Mouse (Mus musculus) forebrain, postnatal 0 days (tissue): ENCODE results near the gene Ctnnb1. TPM values are rescaled to one million over a fixed set of nuclear protein-coding genes. Genes with fewer than 3 reads are reported as not detected.

Experiments
- ATAC-seq: fragments of 200-750 bp; cut with Nextera tagmentation; 2 replicates; pipeline ENCODE4 v1.8.0; 2017; ENCODE audit warnings: mild to moderate bottlenecking, moderate library complexity
- DNase-seq: peaks from one replicate; pipeline ENCODE4 v3.0.0-alpha.2; 2015
- H3K27ac ChIP-seq: fragments of 300-500 bp; sonication (generic); 2 replicates; pipeline ENCODE4 v1.5.1; 2014; ENCODE audit warnings: low read depth, mild to moderate bottlenecking, antibody characterized with exemption, low read length, moderate library complexity, mixed read lengths
- H3K27me3 ChIP-seq: fragments of 300-500 bp; sonication (generic); 2 replicates; pipeline ENCODE4 v1.6.1; 2014; ENCODE audit warnings: mild to moderate bottlenecking, low read length, mixed read lengths; ENCODE audit not compliant: insufficient read depth
- H3K36me3 ChIP-seq: fragments of 300-500 bp; sonication (generic); 2 replicates; pipeline ENCODE4 v1.6.1; 2014; ENCODE audit warnings: mild to moderate bottlenecking, moderate library complexity; ENCODE audit not compliant: insufficient read depth
- H3K4me1 ChIP-seq: fragments of 300-500 bp; sonication (generic); 2 replicates; pipeline ENCODE4 v1.6.1; 2014; ENCODE audit warnings: antibody characterized with exemption; ENCODE audit not compliant: insufficient read depth
- H3K4me2 ChIP-seq: fragments of 300-500 bp; sonication (generic); 2 replicates; pipeline ENCODE4 v1.6.1; 2014; ENCODE audit warnings: low read depth, mild to moderate bottlenecking, moderate library complexity
- H3K4me3 ChIP-seq: fragments of 300-500 bp; sonication (generic); 2 replicates; pipeline ENCODE4 v1.5.1; 2014; ENCODE audit warnings: low read depth, low read length, mixed read lengths
- H3K9ac ChIP-seq: fragments of 300-500 bp; sonication (generic); 2 replicates; pipeline ENCODE4 v1.6.1; 2014; ENCODE audit warnings: mild to moderate bottlenecking
- H3K9me3 ChIP-seq: fragments of 300-500 bp; sonication (generic); 2 replicates; pipeline ENCODE4 v1.6.1; 2016; ENCODE audit warnings: low read length
- CTCF ChIP-seq: sonication (generic); IDR thresholded peaks from 2 replicates; pipeline ENCODE4 v1.5.1; 2016; ENCODE audit warnings: antibody characterized with exemption, control low read depth, low read depth
- WGBS: fragments of 180-500 bp; shearing (Covaris S2); extraction: QIAGEN DNeasy Blood & Tissue Kit; methylation state at CpG from one replicate; pipeline ENCODE4 v1.1.7; 2014; 5-methylcytosine and 5-hydroxymethylcytosine counted together
- polyA plus RNA-seq: library from polyadenylated mRNA; unstranded; fragments of >200 nt; fragmentation: Nextera tagmentation; extraction: Ambion mirVana; gene quantifications from 2 replicates; pipeline ENCODE4 v1.2.1, GENCODE M21; 2015
- total RNA-seq: library from RNA; depleted of rRNA; stranded (reverse); fragments of >200 nt; gene quantifications from 2 replicates; pipeline ENCODE4 v1.2.3, GENCODE M21; 2014

The Ctnnb1 gene
- total and polyA plus RNA-seq, 2 experiments from 2014 or later = 388 to 1,100 TPM

GRCm38 (mm10) chr9:120974209-120974608 is 45.2 kb downstream of the Ctnnb1 start:
- no peak overlapping the region for H3K4me3 ChIP-seq
- no peaks in the 10 kb centered on the region for H3K9me3 ChIP-seq
- DNase-seq (no peak), ATAC-seq (no peak)
- no peak overlapping the region for H3K4me2 ChIP-seq
- no peak overlapping the region for H3K27ac ChIP-seq
- no peak for TF ChIP-seq CTCF
- H3K27me3 ChIP-seq = no peaks in the 10 kb centered on the region
- 83% methylated on average over 2 of the region's 2 CpGs for WGBS
- H3K36me3 ChIP-seq = peaks cover 3% of the 10 kb centered on the region
- H3K9ac ChIP-seq = no peak overlapping the region
- H3K4me1 ChIP-seq = no peaks in the 10 kb centered on the region

- Histone ChIP-seq H3K36me3 (no peaks in the 10 kb centered on the region), H3K4me1 (no peaks in the 10 kb centered on the region), H3K27me3 (no peaks in the 10 kb centered on the region), H3K4me3 (no peak overlapping the region), H3K9me3 (no peaks in the 10 kb centered on the region), H3K9ac (no peak overlapping the region), H3K4me2 (no peak overlapping the region), H3K27ac (no peak overlapping the region)
- TF ChIP-seq CTCF = no peak
- peak; percentile 92 for ATAC-seq
- DNase-seq = peak; percentile 70
- 33% methylated on average over 5 of the region's 5 CpGs for WGBS
Measured at GRCm38 (mm10) chr9:120976158-120976557, 47.1 kb downstream of the Ctnnb1 start.

DNA sequence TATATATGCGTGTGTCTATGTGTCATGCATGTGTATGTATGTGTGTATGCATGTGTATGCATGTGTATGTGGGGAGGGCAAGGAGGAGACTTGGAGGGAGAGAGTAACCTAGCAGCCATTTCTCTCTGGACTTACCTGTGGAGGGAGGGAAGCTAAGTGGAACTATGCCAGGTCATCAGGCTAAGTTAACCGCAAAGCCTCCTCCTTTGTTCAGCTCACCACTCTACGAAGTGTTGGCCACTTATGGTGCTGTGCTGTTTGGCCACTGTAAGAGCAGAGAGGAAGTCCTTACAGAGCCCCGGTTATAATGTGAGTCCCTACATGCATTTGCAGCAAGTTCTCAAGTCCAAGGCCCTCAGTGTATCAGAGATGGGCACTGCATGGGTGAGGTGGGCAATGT is 47.8 kb downstream of the Ctnnb1 start:
- Histone ChIP-seq H3K4me3 (no peak overlapping the region), H3K36me3 (no peaks in the 10 kb centered on the region), H3K9ac (no peak overlapping the region), H3K27ac (no peak overlapping the region), H3K27me3 (no peaks in the 10 kb centered on the region), H3K4me2 (no peak overlapping the region), H3K4me1 (no peaks in the 10 kb centered on the region), H3K9me3 (no peaks in the 10 kb centered on the region)
- ATAC-seq = no peak
- no peak for TF ChIP-seq CTCF
- WGBS = 91% methylated on average over 4 of the region's 4 CpGs
- no peak for DNase-seq

- ATAC-seq = no peak
Measured at GRCm38 (mm10) chr9:120981777-120982176, 52.8 kb downstream of the Ctnnb1 start.

DNA sequence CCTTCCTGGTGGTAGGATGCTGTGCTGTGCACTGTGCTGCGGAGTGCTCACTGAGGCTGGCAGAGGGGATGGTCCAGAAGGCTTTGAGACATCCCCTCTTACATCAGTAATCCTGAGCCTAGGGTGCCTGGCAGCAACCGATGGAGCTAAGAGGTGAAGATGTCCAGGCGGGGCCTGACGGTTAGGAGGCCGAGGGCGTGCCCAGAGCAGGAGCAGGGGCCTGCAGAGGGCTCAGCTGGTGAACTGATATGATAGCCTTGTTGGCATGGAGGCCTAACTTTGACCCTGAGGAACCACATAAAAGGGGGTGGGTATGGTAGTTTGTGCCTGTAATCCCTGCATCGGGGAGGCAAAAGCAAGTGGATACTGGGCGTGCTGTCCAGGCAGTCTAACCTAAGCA is 54.8 kb downstream of the Ctnnb1 start:
- Histone ChIP-seq H3K4me3 (no peak overlapping the region), H3K27me3 (no peaks in the 10 kb centered on the region), H3K27ac (no peak overlapping the region), H3K9ac (no peak overlapping the region), H3K36me3 (no peaks in the 10 kb centered on the region), H3K4me2 (no peak overlapping the region), H3K9me3 (no peaks in the 10 kb centered on the region), H3K4me1 (peaks cover 11% of the 10 kb centered on the region; the same call in 1 of the 2 replicates)
- no peak for DNase-seq
- ATAC-seq = no peak
- no peak for TF ChIP-seq CTCF
- WGBS = 89% methylated on average over 8 of the region's 8 CpGs

More at GRCm38 (mm10) chr9:120981777-120982176, 52.8 kb downstream of the Ctnnb1 start:
- no peak for DNase-seq
- Histone ChIP-seq H3K9ac (no peak overlapping the region), H3K27ac (no peak overlapping the region), H3K4me1 (no peaks in the 10 kb centered on the region), H3K9me3 (no peaks in the 10 kb centered on the region), H3K27me3 (no peaks in the 10 kb centered on the region), H3K36me3 (no peaks in the 10 kb centered on the region), H3K4me3 (no peak overlapping the region), H3K4me2 (no peak overlapping the region)
- WGBS = 65% methylated on average over 7 of the region's 7 CpGs
- no peak for TF ChIP-seq CTCF

- no peak for TF ChIP-seq CTCF
Measured at GRCm38 (mm10) chr9:120984509-120984908, 55.5 kb downstream of the Ctnnb1 start.

DNA sequence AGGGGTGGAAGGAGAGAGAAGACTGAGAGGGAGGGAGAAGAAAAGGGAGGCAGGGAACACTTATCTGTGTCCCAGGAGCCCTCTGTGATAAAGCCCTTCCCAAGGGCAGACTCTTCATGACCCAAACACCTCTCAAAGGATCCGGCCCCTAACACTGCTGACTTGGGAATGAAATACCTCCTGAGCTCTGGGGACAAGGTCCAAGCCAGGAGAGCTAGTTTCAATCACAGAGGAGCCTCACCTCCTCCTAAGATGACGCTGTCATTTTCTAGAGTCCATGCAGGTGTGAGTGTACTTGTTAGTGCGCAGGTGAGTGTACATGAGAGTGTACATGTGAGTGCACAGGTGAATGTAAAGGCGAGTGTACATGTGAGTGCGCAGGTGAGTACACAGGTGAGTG is 56.0 kb downstream of the Ctnnb1 start:
- no peak overlapping the region for H3K4me3 ChIP-seq
- no peak for TF ChIP-seq CTCF
- no peaks in the 10 kb centered on the region for H3K9me3 ChIP-seq
- WGBS = 98% methylated on average over 5 of the region's 5 CpGs
- H3K9ac ChIP-seq = no peak overlapping the region
- no peak overlapping the region for H3K4me2 ChIP-seq
- no peak overlapping the region for H3K27ac ChIP-seq
- no peak for DNase-seq
- H3K27me3 ChIP-seq = no peaks in the 10 kb centered on the region
- peaks cover 14% of the 10 kb centered on the region; the same call in 1 of the 2 replicates for H3K4me1 ChIP-seq
- no peaks in the 10 kb centered on the region for H3K36me3 ChIP-seq
- ATAC-seq = no peak

More at GRCm38 (mm10) chr9:120984509-120984908, 55.5 kb downstream of the Ctnnb1 start:
- Histone ChIP-seq H3K27ac (no peak overlapping the region), H3K9ac (no peak overlapping the region), H3K27me3 (no peaks in the 10 kb centered on the region), H3K4me2 (no peak overlapping the region), H3K4me1 (peaks cover 11% of the 10 kb centered on the region; the same call in 1 of the 2 replicates), H3K4me3 (no peak overlapping the region), H3K36me3 (no peaks in the 10 kb centered on the region), H3K9me3 (no peaks in the 10 kb centered on the region)
- ATAC-seq (no peak), DNase-seq (no peak)
- WGBS = 85% methylated on average over 5 of the region's 5 CpGs

DNA sequence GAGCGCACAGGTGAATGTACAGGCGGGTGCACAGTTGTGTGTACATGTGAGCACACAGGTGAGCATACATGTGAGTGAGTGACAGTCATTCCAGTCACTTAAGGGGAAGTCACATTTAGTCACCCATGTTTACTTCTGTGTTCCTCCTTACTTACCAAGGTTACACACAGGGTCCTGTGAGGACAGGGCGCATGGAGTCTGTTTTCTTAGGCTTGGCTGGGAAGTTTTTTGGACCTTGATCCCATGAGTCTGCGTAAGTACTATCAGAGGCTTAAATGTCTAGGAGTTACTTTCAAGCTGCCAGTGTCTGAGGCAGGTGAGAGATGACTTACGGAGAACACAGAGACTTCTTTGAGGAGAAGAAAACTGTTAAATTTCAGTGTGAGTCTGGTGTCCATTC is 56.5 kb downstream of the Ctnnb1 start:
- Histone ChIP-seq H3K27ac (no peak overlapping the region), H3K27me3 (no peaks in the 10 kb centered on the region), H3K4me3 (no peak overlapping the region), H3K4me1 (peaks cover 19% of the 10 kb centered on the region; the same call in 1 of the 2 replicates), H3K9me3 (no peaks in the 10 kb centered on the region), H3K9ac (no peak overlapping the region), H3K36me3 (no peaks in the 10 kb centered on the region), H3K4me2 (no peak overlapping the region)
- 97% methylated on average over 5 of the region's 5 CpGs for WGBS
- TF ChIP-seq CTCF = no peak
- ATAC-seq (no peak), DNase-seq (no peak)
